Mouse (Mus musculus): ENCODE results near the gene Gpkow. TPM values are rescaled to one million over a fixed set of nuclear protein-coding genes. Genes with fewer than 3 reads are reported as not detected.
A peak's percentile ranks its signal among the peaks of the same experiment; 100 is the strongest.

The Gpkow gene
- total and polyA plus RNA-seq, 2 experiments from 2014 or later, result 2.8 to 22.7 TPM

DNA sequence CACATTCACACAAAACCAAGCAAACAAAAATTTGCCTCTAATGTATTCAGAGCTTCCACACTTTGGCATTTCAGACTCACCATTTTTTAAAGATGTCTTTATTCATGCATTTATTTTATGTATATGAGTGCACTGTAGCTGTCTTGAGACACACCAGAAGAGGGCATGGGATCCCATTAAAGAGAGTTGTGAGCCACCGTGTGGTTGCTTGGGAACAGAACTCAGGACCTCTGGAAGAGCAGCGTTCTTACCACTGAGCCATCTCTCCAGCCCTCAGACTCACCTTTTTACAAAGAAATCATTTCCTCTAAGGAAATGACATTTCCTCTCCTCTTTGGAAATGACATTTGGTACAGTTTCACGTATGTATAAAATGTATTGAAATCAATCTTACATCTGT lies 17.9 kb upstream of the Gpkow start:
- no peaks in the 10 kb centered on the region for H3K9me3 ChIP-seq (replicated peaks; ENCODE audit: control insufficient read depth, low read length)
- no peaks in the 10 kb centered on the region for H3K36me3 ChIP-seq (replicated peaks; ENCODE audit: control insufficient read depth, insufficient read depth, low read length)
- DNase-seq (ENCODE audit: low spot score) (no peak), ATAC-seq (ENCODE audit: insufficient read depth, low read depth) (no peak)
- peak overlapping the region; percentile 62; the same call in 1 of the 2 replicates for H3K4me2 ChIP-seq (ENCODE audit: low read depth, low read length)
- H3K4me3 ChIP-seq (ENCODE audit: low read depth, low read length), result no peak overlapping the region
- H3K4me1 ChIP-seq (ENCODE audit: control insufficient read depth, insufficient read depth), result 0 out of 2 replicates have a peak, but pooled peaks cover 5% of the 10 kb centered on the region
- no peak for TF ChIP-seq EP300 (IDR thresholded peaks at IDR 0.05; ENCODE audit: low read depth)
- TF ChIP-seq CTCF (IDR thresholded peaks at IDR 0.05; ENCODE audit: low read depth), result peak; percentile 10; the same call in 1 of the 2 replicates
- H3K9ac ChIP-seq (replicated peaks; ENCODE audit: low read depth, low read length), result no peak overlapping the region
- WGBS, result 33% methylated on average over 3 of the region's 3 CpGs
- H3K27me3 ChIP-seq (ENCODE audit: control insufficient read depth, insufficient read depth, low read length), result no peaks in the 10 kb centered on the region
- peak overlapping the region; percentile 57; the same call in 1 of the 2 replicates for H3K27ac ChIP-seq (ENCODE audit: low read depth)

- Histone ChIP-seq H3K36me3 (replicated peaks; ENCODE audit: control insufficient read depth, insufficient read depth, low read length) (no peaks in the 10 kb centered on the region), H3K4me1 (ENCODE audit: control insufficient read depth, insufficient read depth) (0 out of 2 replicates have a peak, but pooled peaks cover under 1% of the 10 kb centered on the region), H3K4me2 (ENCODE audit: low read depth, low read length) (peak overlapping the region; percentile 62), H3K9ac (replicated peaks; ENCODE audit: low read depth, low read length) (no peak overlapping the region), H3K27ac (ENCODE audit: low read depth) (peak overlapping the region; percentile 57), H3K4me3 (ENCODE audit: low read depth, low read length) (peak overlapping the region; percentile 40), H3K9me3 (replicated peaks; ENCODE audit: control insufficient read depth, low read length) (no peaks in the 10 kb centered on the region), H3K27me3 (ENCODE audit: control insufficient read depth, insufficient read depth, low read length) (no peaks in the 10 kb centered on the region)
- ATAC-seq (ENCODE audit: insufficient read depth, low read depth), result peak; percentile 96
- 14% methylated on average over 27 of the region's 27 CpGs for WGBS
- peak; percentile 66 for TF ChIP-seq CTCF (IDR thresholded peaks at IDR 0.05; ENCODE audit: low read depth)
- no peak for TF ChIP-seq EP300 (IDR thresholded peaks at IDR 0.05; ENCODE audit: low read depth)
- peak; percentile 76 for DNase-seq (ENCODE audit: low spot score)
These were observed 17.4 kb upstream of the Gpkow start for GRCm38 (mm10) chrX:7679405-7680056.

DNA sequence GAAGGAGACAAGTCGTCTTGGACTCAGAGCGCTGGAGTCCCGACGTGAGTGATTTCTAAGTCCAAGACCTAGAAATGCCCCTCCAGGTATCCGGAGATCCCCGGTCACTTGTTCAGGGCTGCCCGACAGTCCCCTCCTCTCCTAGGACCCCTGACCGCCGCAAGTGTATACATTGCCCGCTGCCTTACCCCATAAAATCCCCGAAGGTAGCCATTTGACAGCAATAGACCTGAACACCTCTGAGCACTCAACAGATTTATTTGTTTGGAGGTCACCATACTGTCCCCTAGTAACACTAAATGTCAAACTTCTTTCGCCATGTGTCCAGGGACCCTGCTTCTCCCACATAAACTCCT lies 16.9 kb upstream of the Gpkow start:
- DNase-seq (ENCODE audit: low spot score) (no peak), ATAC-seq (ENCODE audit: insufficient read depth, low read depth) (0 out of 2 replicates have a peak, but pooled peaks have one; percentile 3)
- H3K4me2 ChIP-seq (ENCODE audit: low read depth, low read length), result peak overlapping the region; percentile 62
- H3K27me3 ChIP-seq (ENCODE audit: control insufficient read depth, insufficient read depth, low read length), result no peaks in the 10 kb centered on the region
- H3K9ac ChIP-seq (replicated peaks; ENCODE audit: low read depth, low read length), result no peak overlapping the region
- 23% methylated on average over 12 of the region's 12 CpGs for WGBS
- no peak overlapping the region for H3K27ac ChIP-seq (ENCODE audit: low read depth)
- no peaks in the 10 kb centered on the region for H3K4me1 ChIP-seq (ENCODE audit: control insufficient read depth, insufficient read depth)
- H3K36me3 ChIP-seq (replicated peaks; ENCODE audit: control insufficient read depth, insufficient read depth, low read length), result no peaks in the 10 kb centered on the region
- TF ChIP-seq CTCF (IDR thresholded peaks at IDR 0.05; ENCODE audit: low read depth), result no peak
- TF ChIP-seq EP300 (IDR thresholded peaks at IDR 0.05; ENCODE audit: low read depth), result no peak
- peak overlapping the region; percentile 40 for H3K4me3 ChIP-seq (ENCODE audit: low read depth, low read length)
- H3K9me3 ChIP-seq (replicated peaks; ENCODE audit: control insufficient read depth, low read length), result no peaks in the 10 kb centered on the region

- no peak for TF ChIP-seq CTCF (IDR thresholded peaks at IDR 0.05; ENCODE audit: low read depth)
- TF ChIP-seq EP300 (IDR thresholded peaks at IDR 0.05; ENCODE audit: low read depth), result no peak
- no peaks in the 10 kb centered on the region for H3K36me3 ChIP-seq (replicated peaks; ENCODE audit: control insufficient read depth, insufficient read depth, low read length)
- H3K9me3 ChIP-seq (replicated peaks; ENCODE audit: control insufficient read depth, low read length), result no peaks in the 10 kb centered on the region
- H3K27ac ChIP-seq (ENCODE audit: low read depth), result 0 out of 2 replicates have a peak within 1 kb of the TSS, but pooled peaks have one; percentile 26
- no peaks in the 10 kb centered on the region for H3K4me1 ChIP-seq (ENCODE audit: control insufficient read depth, insufficient read depth)
- H3K4me3 ChIP-seq (ENCODE audit: low read depth, low read length), result peak within 1 kb of the TSS; percentile 40
- no peak for DNase-seq (ENCODE audit: low spot score)
- H3K4me2 ChIP-seq (ENCODE audit: low read depth, low read length), result peak within 1 kb of the TSS; percentile 62
- WGBS, result 43% methylated on average over 14 of the region's 14 CpGs
- ATAC-seq (ENCODE audit: insufficient read depth, low read depth), result no peak
- H3K27me3 ChIP-seq (ENCODE audit: control insufficient read depth, insufficient read depth, low read length), result no peaks in the 10 kb centered on the region
- H3K9ac ChIP-seq (replicated peaks; ENCODE audit: low read depth, low read length), result no peak within 1 kb of the TSS
These were observed 16.1 kb upstream of the Gpkow start, which contains the start of gene Magix for GRCm38 (mm10) chrX:7680864-7681263. Magix (minus strand) TSS chrX:7681251.

GRCm38 (mm10) chrX:7688321-7688720 lies 8.6 kb upstream of the Gpkow start:
- DNase-seq (ENCODE audit: low spot score) (no peak), ATAC-seq (ENCODE audit: insufficient read depth, low read depth) (no peak)
- H3K27ac ChIP-seq (ENCODE audit: low read depth), result no peak overlapping the region
- 80% methylated on average over 2 of the region's 2 CpGs for WGBS
- no peaks in the 10 kb centered on the region for H3K9me3 ChIP-seq (replicated peaks; ENCODE audit: control insufficient read depth, low read length)
- no peak overlapping the region for H3K4me2 ChIP-seq (ENCODE audit: low read depth, low read length)
- H3K9ac ChIP-seq (replicated peaks; ENCODE audit: low read depth, low read length), result no peak overlapping the region
- H3K4me3 ChIP-seq (ENCODE audit: low read depth, low read length), result no peak overlapping the region
- H3K27me3 ChIP-seq (ENCODE audit: control insufficient read depth, insufficient read depth, low read length), result no peaks in the 10 kb centered on the region
- H3K4me1 ChIP-seq (ENCODE audit: control insufficient read depth, insufficient read depth), result no peaks in the 10 kb centered on the region
- TF ChIP-seq EP300 (IDR thresholded peaks at IDR 0.05; ENCODE audit: low read depth), result no peak
- TF ChIP-seq CTCF (IDR thresholded peaks at IDR 0.05; ENCODE audit: low read depth), result no peak
- H3K36me3 ChIP-seq (replicated peaks; ENCODE audit: control insufficient read depth, insufficient read depth, low read length), result no peaks in the 10 kb centered on the region

Data from heart, postnatal 0 days (tissue).